Mouse (Mus musculus) neural tube, embryonic 13.5 days (tissue): ENCODE data around the gene Ppat. TPM values are rescaled to one million over a fixed set of nuclear protein-coding genes. Genes with fewer than 3 reads are reported as not detected.
A peak's percentile ranks its signal among the peaks of the same experiment; 100 is the strongest.

ENCODE experiments used
- ATAC-seq: fragments of 200-750 bp; cut with Nextera tagmentation; 2 replicates; pipeline ENCODE4 v1.8.0; 2017; ENCODE audit warnings: low read depth, mild to moderate bottlenecking, moderate TSS enrichment, moderate library complexity
- H3K27ac ChIP-seq: fragments of 300-500 bp; sonication (generic); replicated peaks from 2 replicates; pipeline ENCODE4 v1.5.1; 2015; ENCODE audit warnings: moderate library complexity, mild to moderate bottlenecking, inconsistent platforms
- H3K27me3 ChIP-seq: fragments of 300-500 bp; sonication (generic); 2 replicates; pipeline ENCODE4 v1.6.1; 2015; ENCODE audit warnings: mild to moderate bottlenecking, inconsistent platforms
- H3K36me3 ChIP-seq: fragments of 300-500 bp; sonication (generic); 2 replicates; pipeline ENCODE4 v1.6.1; 2015; ENCODE audit warnings: mild to moderate bottlenecking, inconsistent platforms
- H3K4me1 ChIP-seq: fragments of 300-500 bp; sonication (generic); replicated peaks from 2 replicates; pipeline ENCODE4 v1.6.1; 2015; ENCODE audit warnings: inconsistent platforms
- H3K4me2 ChIP-seq: fragments of 300-500 bp; sonication (generic); 2 replicates; pipeline ENCODE4 v1.6.1; 2015; ENCODE audit warnings: inconsistent platforms, mild to moderate bottlenecking, moderate library complexity
- H3K4me3 ChIP-seq: fragments of 300-500 bp; sonication (generic); 2 replicates; pipeline ENCODE4 v1.5.1; 2015; ENCODE audit warnings: mild to moderate bottlenecking, inconsistent platforms
- H3K9ac ChIP-seq: fragments of 300-500 bp; sonication (generic); 2 replicates; pipeline ENCODE4 v1.6.1; 2015; ENCODE audit warnings: moderate library complexity, mild to moderate bottlenecking, inconsistent platforms
- H3K9me3 ChIP-seq: fragments of 300-500 bp; sonication (generic); 2 replicates; pipeline ENCODE4 v1.6.1; 2016; ENCODE audit warnings: inconsistent platforms
- WGBS: fragments of 180-500 bp; shearing (Covaris S2); methylation state at CpG from one replicate; pipeline ENCODE4 v1.1.7; 2015; 5-methylcytosine and 5-hydroxymethylcytosine counted together
- polyA plus RNA-seq: library from polyadenylated mRNA; unstranded; fragments of >200 nt; fragmentation: Nextera tagmentation; extraction: Ambion mirVana; gene quantifications from 2 replicates; pipeline ENCODE4 v1.2.1, GENCODE M21; 2015

Gene Ppat
- polyA plus RNA-seq, 1 experiment from 2014 or later: 12.9 TPM

GRCm38 (mm10) chr5:76905405-76906154 lies 45.8 kb downstream of the Ppat start, which contains the start of gene Aasdh:
Gene Aasdh, minus strand, starts transcription at chr5:76905514.
- under 1% methylated on average over 47 of the region's 47 CpGs for WGBS
- H3K36me3 ChIP-seq: no peaks in the 10 kb centered on the region
- peak within 1 kb of the TSS; percentile 91 for H3K27ac ChIP-seq
- peaks cover 14% of the 10 kb centered on the region for H3K4me1 ChIP-seq
- ATAC-seq: peak; percentile 99
- H3K9ac ChIP-seq: peak within 1 kb of the TSS; percentile 87
- H3K4me3 ChIP-seq: peak within 1 kb of the TSS; percentile 74
- H3K9me3 ChIP-seq: no peaks in the 10 kb centered on the region
- H3K4me2 ChIP-seq: peak within 1 kb of the TSS; percentile 79
- H3K27me3 ChIP-seq: no peaks in the 10 kb centered on the region

- 2% methylated on average over 19 of the region's 19 CpGs for WGBS
- Histone ChIP-seq H3K4me1 (peaks cover 14% of the 10 kb centered on the region), H3K4me2 (peak overlapping the region; percentile 79), H3K9me3 (no peaks in the 10 kb centered on the region), H3K36me3 (peaks cover 2% of the 10 kb centered on the region; the same call in 1 of the 2 replicates), H3K27ac (peak overlapping the region; percentile 91), H3K27me3 (no peaks in the 10 kb centered on the region), H3K4me3 (peak overlapping the region; percentile 74), H3K9ac (peak overlapping the region; percentile 87)
- ATAC-seq: peak; percentile 78
These were observed 46.5 kb downstream of the Ppat start for GRCm38 (mm10) chr5:76904713-76905404.

GRCm38 (mm10) chr5:76902131-76902530 lies 49.2 kb downstream of the Ppat start:
- Histone ChIP-seq H3K36me3 (peaks cover 12% of the 10 kb centered on the region; the same call in 1 of the 2 replicates), H3K4me1 (peaks cover 14% of the 10 kb centered on the region), H3K27ac (no peak overlapping the region), H3K4me3 (no peak overlapping the region), H3K9ac (no peak overlapping the region), H3K9me3 (no peaks in the 10 kb centered on the region), H3K27me3 (no peaks in the 10 kb centered on the region), H3K4me2 (no peak overlapping the region)
- 83% methylated on average over 4 of the region's 4 CpGs for WGBS
- ATAC-seq: no peak

GRCm38 (mm10) chr5:76893084-76893483 lies 58.3 kb downstream of the Ppat start:
- WGBS: 94% methylated on average over 2 of the region's 2 CpGs
- Histone ChIP-seq H3K4me3 (no peak overlapping the region), H3K4me2 (no peak overlapping the region), H3K36me3 (peaks cover 78% of the 10 kb centered on the region), H3K9ac (no peak overlapping the region), H3K4me1 (no peaks in the 10 kb centered on the region), H3K27me3 (no peaks in the 10 kb centered on the region), H3K9me3 (no peaks in the 10 kb centered on the region), H3K27ac (no peak overlapping the region)
- no peak for ATAC-seq

- no peak overlapping the region for H3K4me3 ChIP-seq
- ATAC-seq: no peak
- no peaks in the 10 kb centered on the region for H3K4me1 ChIP-seq
- H3K4me2 ChIP-seq: no peak overlapping the region
- peaks cover 79% of the 10 kb centered on the region for H3K36me3 ChIP-seq
- no peak overlapping the region for H3K27ac ChIP-seq
- H3K27me3 ChIP-seq: no peaks in the 10 kb centered on the region
- no peak overlapping the region for H3K9ac ChIP-seq
- no peaks in the 10 kb centered on the region for H3K9me3 ChIP-seq
- WGBS: 95% methylated on average over 2 of the region's 2 CpGs
These were observed 58.8 kb downstream of the Ppat start for GRCm38 (mm10) chr5:76892608-76893007.

- ATAC-seq: no peak
- peaks cover 77% of the 10 kb centered on the region for H3K36me3 ChIP-seq
- no peak overlapping the region for H3K9ac ChIP-seq
- H3K27me3 ChIP-seq: no peaks in the 10 kb centered on the region
- WGBS: 98% methylated on average over 2 of the region's 2 CpGs
- H3K4me1 ChIP-seq: no peaks in the 10 kb centered on the region
- H3K4me3 ChIP-seq: no peak overlapping the region
- H3K9me3 ChIP-seq: no peaks in the 10 kb centered on the region
- no peak overlapping the region for H3K27ac ChIP-seq
- no peak overlapping the region for H3K4me2 ChIP-seq
These were observed 64.4 kb downstream of the Ppat start for GRCm38 (mm10) chr5:76887011-76887410.

- Histone ChIP-seq H3K4me3 (no peak overlapping the region), H3K4me2 (no peak overlapping the region), H3K9me3 (no peaks in the 10 kb centered on the region), H3K36me3 (peaks cover 54% of the 10 kb centered on the region), H3K27me3 (no peaks in the 10 kb centered on the region), H3K9ac (no peak overlapping the region), H3K27ac (no peak overlapping the region), H3K4me1 (no peaks in the 10 kb centered on the region)
- WGBS: 98% methylated on average over 1 of the region's 1 CpGs
- ATAC-seq: no peak
These were observed 67.3 kb downstream of the Ppat start for GRCm38 (mm10) chr5:76884107-76884506.

- no peak overlapping the region for H3K4me3 ChIP-seq
- no peaks in the 10 kb centered on the region for H3K9me3 ChIP-seq
- H3K4me1 ChIP-seq: no peaks in the 10 kb centered on the region
- 91% methylated on average over 25 of the region's 25 CpGs for WGBS
- H3K36me3 ChIP-seq: peaks cover 55% of the 10 kb centered on the region
- no peak for ATAC-seq
- no peak overlapping the region for H3K4me2 ChIP-seq
- H3K9ac ChIP-seq: no peak overlapping the region
- H3K27me3 ChIP-seq: no peaks in the 10 kb centered on the region
- no peak overlapping the region for H3K27ac ChIP-seq
These were observed 75.1 kb downstream of the Ppat start for GRCm38 (mm10) chr5:76876106-76876758.

- H3K4me2 ChIP-seq: peak overlapping the region; percentile 48
- no peaks in the 10 kb centered on the region for H3K9me3 ChIP-seq
- no peak overlapping the region for H3K27ac ChIP-seq
- no peaks in the 10 kb centered on the region for H3K27me3 ChIP-seq
- 50% methylated on average over 6 of the region's 6 CpGs for WGBS
- no peak overlapping the region for H3K9ac ChIP-seq
- H3K4me1 ChIP-seq: no peaks in the 10 kb centered on the region
- ATAC-seq: no peak
- H3K4me3 ChIP-seq: 0 out of 2 replicates have a peak overlapping the region, but pooled peaks have one; percentile 25
- peaks cover 75% of the 10 kb centered on the region for H3K36me3 ChIP-seq
These were observed 81.8 kb downstream of the Ppat start for GRCm38 (mm10) chr5:76869553-76869952.

GRCm38 (mm10) chr5:76868693-76869286 lies 82.6 kb downstream of the Ppat start:
- Histone ChIP-seq H3K4me1 (no peaks in the 10 kb centered on the region), H3K9me3 (no peaks in the 10 kb centered on the region), H3K27ac (no peak overlapping the region), H3K4me2 (peak overlapping the region; percentile 48), H3K36me3 (peaks cover 69% of the 10 kb centered on the region), H3K27me3 (no peaks in the 10 kb centered on the region), H3K9ac (no peak overlapping the region; the same call in 1 of the 2 replicates), H3K4me3 (peak overlapping the region; percentile 25)
- 30% methylated on average over 16 of the region's 16 CpGs for WGBS
- peak; percentile 71; the same call in 1 of the 2 replicates for ATAC-seq

- no peaks in the 10 kb centered on the region for H3K27me3 ChIP-seq
- H3K4me2 ChIP-seq: no peak overlapping the region
- H3K4me3 ChIP-seq: no peak overlapping the region
- no peak overlapping the region for H3K27ac ChIP-seq
- H3K9ac ChIP-seq: no peak overlapping the region
- H3K36me3 ChIP-seq: peaks cover 56% of the 10 kb centered on the region
- WGBS: 78% methylated on average over 8 of the region's 8 CpGs
- no peak for ATAC-seq
- H3K4me1 ChIP-seq: no peaks in the 10 kb centered on the region
- H3K9me3 ChIP-seq: no peaks in the 10 kb centered on the region
These were observed 84.6 kb downstream of the Ppat start for GRCm38 (mm10) chr5:76866819-76867218.
